Mouse (Mus musculus) adrenal gland, postnatal 14 days (tissue): ENCODE measurements around the gene Cstad. TPM values are rescaled to one million over a fixed set of nuclear protein-coding genes. Genes with fewer than 3 reads are reported as not detected.

ENCODE experiments used
- DNase-seq: peaks from one replicate; pipeline ENCODE4 v3.0.0; 2021; ENCODE audit warnings: mixed read lengths
- total RNA-seq: library from RNA; stranded (reverse); gene quantifications from 2 replicates; pipeline ENCODE4 v1.2.3, GENCODE M21; 2021

The Cstad gene
- total RNA-seq, 1 experiment from 2014 or later = 1.6 TPM

- no peak for DNase-seq
These were observed 956 bp downstream of the Cstad start for GRCm38 (mm10) chr2:30595796-30596195.

- no peak for DNase-seq
These were observed 4.8 kb downstream of the Cstad start for GRCm38 (mm10) chr2:30599621-30600020.

GRCm38 (mm10) chr2:30600291-30600690, 5.5 kb downstream of the Cstad start:
- DNase-seq = peak; percentile 84

- DNase-seq = peak; percentile 79
These were observed 6.4 kb downstream of the Cstad start for GRCm38 (mm10) chr2:30600965-30601841.

- no peak for DNase-seq
These were observed 7.6 kb downstream of the Cstad start for GRCm38 (mm10) chr2:30602451-30602850.

- no peak for DNase-seq
These were observed 8.9 kb downstream of the Cstad start for GRCm38 (mm10) chr2:30603731-30604130.

GRCm38 (mm10) chr2:30604880-30605761, 10.3 kb downstream of the Cstad start:
- DNase-seq = peak; percentile 61

GRCm38 (mm10) chr2:30605762-30606051, 10.9 kb downstream of the Cstad start:
- DNase-seq = no peak

- DNase-seq = no peak
These were observed 11.8 kb downstream of the Cstad start for GRCm38 (mm10) chr2:30606621-30607052.

GRCm38 (mm10) chr2:30607941-30608340, 13.1 kb downstream of the Cstad start:
- DNase-seq = no peak

GRCm38 (mm10) chr2:30608690-30609201, 13.9 kb downstream of the Cstad start:
- DNase-seq = no peak

GRCm38 (mm10) chr2:30613574-30613973, 18.7 kb downstream of the Cstad start:
- peak; percentile 85 for DNase-seq

- DNase-seq = no peak
These were observed 19.5 kb downstream of the Cstad start for GRCm38 (mm10) chr2:30614151-30614923.

GRCm38 (mm10) chr2:30615869-30616268, 21.0 kb downstream of the Cstad start:
- DNase-seq = no peak

- DNase-seq = no peak
These were observed 21.6 kb downstream of the Cstad start for GRCm38 (mm10) chr2:30616464-30616863.

GRCm38 (mm10) chr2:30618487-30619248, 23.8 kb downstream of the Cstad start:
- no peak for DNase-seq

GRCm38 (mm10) chr2:30623873-30624272, 29.0 kb downstream of the Cstad start:
- DNase-seq = no peak

GRCm38 (mm10) chr2:30625296-30625826, 30.5 kb downstream of the Cstad start:
- DNase-seq = no peak

GRCm38 (mm10) chr2:30626058-30626675, 31.3 kb downstream of the Cstad start:
- no peak for DNase-seq

GRCm38 (mm10) chr2:30627338-30627737, 32.5 kb downstream of the Cstad start:
- no peak for DNase-seq

GRCm38 (mm10) chr2:30628374-30628773, 33.5 kb downstream of the Cstad start:
- DNase-seq = peak; percentile 62
